Mouse (Mus musculus) neural tube, embryonic 11.5 days (tissue): ENCODE measurements around the gene Rhot2. TPM values are rescaled to one million over a fixed set of nuclear protein-coding genes. Genes with fewer than 3 reads are reported as not detected.

Experiments
- ATAC-seq: fragments of 200-750 bp; cut with Nextera tagmentation; 2 replicates; pipeline ENCODE4 v1.8.0; 2017; ENCODE audit warnings: moderate number of reproducible peaks, mild to moderate bottlenecking, moderate TSS enrichment, moderate library complexity; ENCODE audit not compliant: insufficient read depth, low FRiP score, low TSS enrichment
- DNase-seq: peaks from one replicate; pipeline ENCODE4 v3.0.0-alpha.2; 2015; ENCODE audit warnings: low spot score
- H3K27ac ChIP-seq: fragments of 300-500 bp; sonication (generic); 2 replicates; pipeline ENCODE4 v1.5.1; 2014; ENCODE audit warnings: low read depth, mild to moderate bottlenecking, low read length
- H3K27me3 ChIP-seq: fragments of 300-500 bp; sonication (generic); 2 replicates; pipeline ENCODE4 v1.6.1; 2014; ENCODE audit warnings: mild to moderate bottlenecking, low read length, mixed read lengths; ENCODE audit not compliant: control insufficient read depth, insufficient read depth
- H3K36me3 ChIP-seq: fragments of 300-500 bp; sonication (generic); 2 replicates; pipeline ENCODE4 v1.6.1; 2014; ENCODE audit warnings: mild to moderate bottlenecking, low read length, moderate library complexity, mixed read lengths; ENCODE audit not compliant: control insufficient read depth, insufficient read depth
- H3K4me1 ChIP-seq: fragments of 300-500 bp; sonication (generic); 2 replicates; pipeline ENCODE4 v1.6.1; 2014; ENCODE audit warnings: low read length, mixed read lengths; ENCODE audit not compliant: control insufficient read depth, insufficient read depth
- H3K4me2 ChIP-seq: fragments of 300-500 bp; sonication (generic); 2 replicates; pipeline ENCODE4 v1.6.1; 2014; ENCODE audit warnings: low read depth, mild to moderate bottlenecking, moderate library complexity
- H3K4me3 ChIP-seq: fragments of 300-500 bp; sonication (generic); 2 replicates; pipeline ENCODE4 v1.5.1; 2014; ENCODE audit warnings: low read depth, low read length
- H3K9ac ChIP-seq: fragments of 300-500 bp; sonication (generic); 2 replicates; pipeline ENCODE4 v1.6.1; 2014; ENCODE audit warnings: mild to moderate bottlenecking, low read length
- H3K9me3 ChIP-seq: fragments of 300-500 bp; sonication (generic); 2 replicates; pipeline ENCODE4 v1.6.1; 2016; ENCODE audit warnings: low read length; ENCODE audit not compliant: control insufficient read depth
- WGBS: fragments of 180-500 bp; shearing (Covaris S2); extraction: QIAGEN DNeasy Blood & Tissue Kit; methylation state at CpG from one replicate; pipeline ENCODE4 v1.1.7; 2014; 5-methylcytosine and 5-hydroxymethylcytosine counted together
- polyA plus RNA-seq: library from polyadenylated mRNA; unstranded; fragments of >200 nt; fragmentation: Nextera tagmentation; extraction: Ambion mirVana; gene quantifications from 2 replicates; pipeline ENCODE4 v1.2.1, GENCODE M21; 2014

Rhot2 gene
- polyA plus RNA-seq, 1 experiment from 2014 or later, result 8.6 TPM

DNA sequence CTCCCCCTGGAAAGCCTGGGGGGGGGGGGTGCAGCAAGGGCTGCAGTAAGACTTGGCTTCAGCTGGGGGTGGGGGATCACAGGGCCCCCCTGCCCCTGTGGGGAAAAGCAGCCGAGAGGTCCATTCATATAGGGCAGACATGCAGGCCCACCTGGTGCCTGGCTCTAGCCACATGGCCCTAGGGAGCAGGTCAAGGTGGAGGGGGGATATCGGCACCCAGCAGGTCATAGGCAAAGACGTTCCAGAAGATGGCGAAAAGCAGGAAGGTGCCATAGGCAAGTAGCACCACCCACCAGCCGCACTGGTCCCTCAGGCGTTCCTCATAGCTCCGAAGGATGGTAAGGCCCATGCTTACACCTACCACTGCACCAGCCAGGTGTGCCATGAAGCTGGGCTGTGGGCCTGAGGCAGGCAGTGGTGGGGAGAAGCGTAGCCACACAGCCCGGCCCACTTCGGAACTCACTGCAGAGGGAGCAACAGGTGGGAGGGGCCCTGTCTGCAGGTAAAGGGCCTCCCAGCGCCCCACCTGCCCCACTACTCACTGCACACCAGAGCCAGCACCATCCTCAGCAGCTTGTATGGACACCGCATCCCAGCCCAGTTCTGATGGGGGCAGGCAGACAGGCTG, 9.9 kb downstream of the Rhot2 start:
- H3K27me3 ChIP-seq, result no peaks in the 10 kb centered on the region
- peak overlapping the region; percentile 89; the same call in 1 of the 2 replicates for H3K9ac ChIP-seq
- peaks cover 27% of the 10 kb centered on the region for H3K36me3 ChIP-seq
- 93% methylated on average over 12 of the region's 12 CpGs for WGBS
- H3K4me3 ChIP-seq, result peak overlapping the region; percentile 85
- peak overlapping the region; percentile 96 for H3K4me2 ChIP-seq
- H3K27ac ChIP-seq, result no peak overlapping the region
- no peak for ATAC-seq
- no peaks in the 10 kb centered on the region for H3K9me3 ChIP-seq
- no peak for DNase-seq
- peaks cover 65% of the 10 kb centered on the region for H3K4me1 ChIP-seq

DNA sequence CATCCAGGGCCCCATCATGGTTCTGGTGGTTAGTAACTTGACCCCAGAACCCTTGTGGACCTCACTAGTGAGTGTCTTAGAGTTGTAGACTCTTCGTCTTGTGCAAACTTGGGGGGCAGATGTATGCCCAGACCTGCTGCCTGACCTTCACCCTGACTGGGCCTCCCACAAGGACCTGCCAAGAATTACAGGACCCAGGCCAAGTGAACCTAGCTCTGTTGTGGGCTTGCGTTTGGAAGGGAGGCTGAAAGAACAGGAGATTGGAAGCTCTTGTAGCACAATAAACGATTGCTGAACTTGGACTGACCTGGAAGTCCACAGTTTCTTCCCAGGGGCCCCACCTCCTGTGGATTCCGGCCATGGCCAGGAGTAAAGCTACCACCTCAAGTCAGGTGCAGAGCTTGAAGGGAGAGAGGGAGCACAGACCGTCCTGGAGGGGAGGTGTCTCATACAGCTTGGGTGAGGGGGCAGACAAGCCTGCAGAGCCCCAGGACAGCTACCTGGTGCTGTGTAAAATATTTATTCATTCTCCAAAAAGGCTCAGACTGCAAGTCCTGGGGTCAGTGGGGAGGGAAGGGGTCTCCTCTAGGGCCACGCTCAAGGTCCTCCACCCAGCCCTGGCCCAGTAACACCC, 10.6 kb downstream of the Rhot2 start:
- Histone ChIP-seq H3K9me3 (no peaks in the 10 kb centered on the region), H3K27ac (peak overlapping the region; percentile 94), H3K4me2 (peak overlapping the region; percentile 96), H3K27me3 (no peaks in the 10 kb centered on the region), H3K36me3 (peaks cover 22% of the 10 kb centered on the region), H3K4me1 (peaks cover 69% of the 10 kb centered on the region), H3K4me3 (peak overlapping the region; percentile 85), H3K9ac (peak overlapping the region; percentile 89)
- WGBS, result 50% methylated on average over 6 of the region's 6 CpGs
- no peak for ATAC-seq
- no peak for DNase-seq

DNA sequence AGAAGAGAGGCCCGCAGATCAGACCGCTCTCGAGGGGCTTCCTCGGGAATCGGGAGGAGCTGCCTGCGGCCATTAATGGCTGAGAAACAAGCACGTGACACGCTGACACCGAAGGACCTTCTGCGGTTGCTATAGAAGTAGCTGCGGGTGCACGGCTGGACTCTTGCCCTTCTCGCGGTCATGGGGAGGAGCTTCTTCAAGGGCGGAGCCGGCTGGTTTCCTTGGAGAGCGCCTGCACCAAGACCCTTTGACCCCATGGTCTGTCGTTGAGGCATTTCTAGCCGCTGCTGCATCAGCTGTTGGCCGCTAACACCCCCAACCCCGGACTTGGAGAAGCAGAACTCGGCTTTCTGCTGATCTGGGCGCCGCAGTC, 11.4 kb downstream of the Rhot2 start, which contains the start of gene Stub1:
Gene Stub1, minus strand, starts transcription at position 114 of the 373 bp plus-strand sequence.
- peak; percentile 58 for ATAC-seq
- Histone ChIP-seq H3K36me3 (peaks cover 19% of the 10 kb centered on the region), H3K9me3 (no peaks in the 10 kb centered on the region), H3K27me3 (no peaks in the 10 kb centered on the region), H3K4me2 (peak within 1 kb of the TSS; percentile 96), H3K9ac (peak within 1 kb of the TSS; percentile 89), H3K4me3 (peak within 1 kb of the TSS; percentile 85), H3K4me1 (peaks cover 71% of the 10 kb centered on the region), H3K27ac (peak within 1 kb of the TSS; percentile 94)
- WGBS, result under 1% methylated on average over 24 of the region's 24 CpGs
- DNase-seq, result no peak

DNA sequence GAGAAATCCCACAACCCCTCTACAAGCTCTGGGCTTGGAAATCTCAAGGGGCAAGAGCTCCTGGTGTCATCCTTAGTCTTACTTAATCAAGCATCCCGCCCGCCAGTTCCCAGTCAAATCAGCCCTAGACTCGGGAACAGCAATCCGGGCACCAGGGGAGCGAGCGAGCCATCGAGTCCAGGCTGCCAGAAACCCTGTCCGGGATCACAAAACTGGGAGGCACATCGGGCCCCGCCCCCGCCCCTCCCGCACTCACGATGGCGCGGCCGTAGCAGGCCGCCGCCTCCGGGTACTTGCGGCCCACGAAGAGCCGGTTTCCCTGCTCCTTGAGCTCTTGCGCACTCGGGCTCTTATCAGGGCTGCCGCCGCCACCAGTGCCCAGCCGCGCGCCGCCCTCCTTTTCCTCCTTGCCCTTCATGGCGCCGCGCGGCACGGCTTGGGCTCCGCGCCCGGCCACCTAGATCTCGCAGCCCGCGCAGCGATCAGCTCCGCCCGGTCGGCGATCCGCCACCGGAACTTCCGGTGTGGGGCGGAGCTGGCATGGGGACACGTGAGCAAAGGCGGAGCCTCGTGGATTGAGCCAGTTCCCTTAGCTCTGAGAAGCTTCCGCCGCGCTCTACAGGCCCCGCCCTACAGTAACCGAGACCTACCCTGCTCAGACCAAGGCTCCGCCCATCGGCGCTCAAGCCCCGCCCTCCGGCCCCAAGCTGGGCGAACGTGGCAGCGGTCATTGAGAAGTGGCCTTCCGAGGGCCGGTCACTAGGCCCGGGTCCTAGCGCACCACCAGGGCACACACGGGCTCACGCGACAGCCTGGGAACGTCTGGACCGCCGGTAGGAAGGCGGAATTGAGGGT, 12.0 kb downstream of the Rhot2 start:
- peak overlapping the region; percentile 94 for H3K27ac ChIP-seq
- H3K4me1 ChIP-seq, result peaks cover 66% of the 10 kb centered on the region
- no peaks in the 10 kb centered on the region for H3K9me3 ChIP-seq
- H3K4me3 ChIP-seq, result peak overlapping the region; percentile 85
- peak overlapping the region; percentile 96 for H3K4me2 ChIP-seq
- H3K9ac ChIP-seq, result peak overlapping the region; percentile 89
- peaks cover 19% of the 10 kb centered on the region for H3K36me3 ChIP-seq
- ATAC-seq (peak; percentile 86), DNase-seq (peak; percentile 100)
- H3K27me3 ChIP-seq, result no peaks in the 10 kb centered on the region
- WGBS, result under 1% methylated on average over 64 of the region's 77 CpGs

DNA sequence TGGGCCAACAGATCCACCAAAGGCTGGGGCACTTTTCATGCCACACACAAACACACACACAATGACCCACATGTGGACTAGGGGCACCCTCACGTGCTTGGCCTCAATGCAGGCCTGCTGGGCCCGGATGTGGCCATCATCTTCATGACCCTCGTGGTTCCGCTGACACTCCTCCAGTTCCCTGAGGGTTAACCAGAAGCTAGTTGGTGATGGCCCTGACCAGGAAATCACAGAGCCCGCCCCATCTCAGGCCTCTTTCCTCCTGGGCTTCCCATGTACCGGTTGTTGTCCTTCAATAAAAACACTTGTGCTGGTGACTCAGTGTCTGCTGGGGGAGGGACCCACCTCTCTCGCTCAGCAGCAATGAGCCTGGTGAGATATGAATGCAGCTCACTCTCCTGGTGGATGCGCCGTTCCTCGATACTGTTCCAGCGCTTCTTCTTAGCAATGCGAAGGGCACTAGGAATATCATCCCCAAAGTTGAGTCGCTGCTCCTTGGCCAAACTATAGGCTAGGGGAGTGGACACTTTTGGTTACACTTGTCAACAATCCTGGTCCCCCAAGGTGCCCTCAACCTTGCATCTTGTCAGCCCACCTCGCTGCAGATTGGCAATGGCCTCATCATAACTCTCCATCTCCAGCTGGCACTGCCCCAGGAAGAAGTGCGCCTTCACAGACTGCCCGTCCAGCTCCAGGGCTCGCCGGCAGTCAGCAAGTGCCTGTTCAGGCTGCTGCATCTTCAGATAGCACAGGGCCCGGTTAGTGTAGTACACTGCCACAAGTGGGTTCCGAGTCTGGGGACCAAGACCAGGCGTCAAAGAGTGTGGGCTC, 13.0 kb downstream of the Rhot2 start:
- DNase-seq (no peak), ATAC-seq (no peak)
- no peak overlapping the region for H3K27ac ChIP-seq
- H3K36me3 ChIP-seq, result peaks cover 19% of the 10 kb centered on the region
- H3K9ac ChIP-seq, result peak overlapping the region; percentile 89
- peaks cover 60% of the 10 kb centered on the region for H3K4me1 ChIP-seq
- WGBS, result 66% methylated on average over 21 of the region's 21 CpGs
- peak overlapping the region; percentile 96 for H3K4me2 ChIP-seq
- no peaks in the 10 kb centered on the region for H3K9me3 ChIP-seq
- H3K4me3 ChIP-seq, result peak overlapping the region; percentile 85
- no peaks in the 10 kb centered on the region for H3K27me3 ChIP-seq

DNA sequence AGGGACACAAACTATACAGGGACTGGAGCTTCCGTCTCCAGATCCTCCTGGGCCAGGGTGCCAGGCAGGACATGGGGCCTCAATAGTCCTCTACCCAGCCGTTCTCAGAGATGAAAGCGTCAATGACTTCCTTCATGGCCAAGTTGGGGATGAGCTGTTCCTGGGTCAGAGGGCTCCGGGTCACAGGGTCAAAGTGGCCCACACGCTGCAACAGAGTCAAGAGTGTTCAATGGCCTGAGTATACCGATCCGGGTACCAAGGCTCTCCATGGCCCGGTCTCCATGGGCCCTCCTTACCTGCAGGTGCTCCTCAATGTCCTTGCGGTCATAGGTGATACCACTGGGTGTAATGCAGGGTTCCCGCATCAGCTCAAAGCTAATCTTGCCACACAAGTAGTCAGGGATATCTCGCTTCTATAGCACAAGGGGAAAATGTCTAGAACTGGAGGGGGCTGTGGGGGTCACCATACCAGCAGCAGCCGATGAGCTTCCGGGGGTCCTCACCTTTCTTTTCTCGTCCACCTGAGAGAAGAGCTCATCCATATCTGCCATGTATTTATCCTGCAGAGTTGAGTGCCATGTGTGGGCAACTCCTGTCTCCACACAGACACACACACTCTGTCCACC, 13.7 kb downstream of the Rhot2 start:
- H3K27me3 ChIP-seq, result no peaks in the 10 kb centered on the region
- H3K27ac ChIP-seq, result no peak overlapping the region
- DNase-seq (no peak), ATAC-seq (no peak)
- peaks cover 55% of the 10 kb centered on the region for H3K4me1 ChIP-seq
- peak overlapping the region; percentile 96 for H3K4me2 ChIP-seq
- H3K4me3 ChIP-seq, result peak overlapping the region; percentile 85
- H3K9ac ChIP-seq, result no peak overlapping the region
- peaks cover 19% of the 10 kb centered on the region for H3K36me3 ChIP-seq
- WGBS, result 85% methylated on average over 14 of the region's 14 CpGs
- no peaks in the 10 kb centered on the region for H3K9me3 ChIP-seq

DNA sequence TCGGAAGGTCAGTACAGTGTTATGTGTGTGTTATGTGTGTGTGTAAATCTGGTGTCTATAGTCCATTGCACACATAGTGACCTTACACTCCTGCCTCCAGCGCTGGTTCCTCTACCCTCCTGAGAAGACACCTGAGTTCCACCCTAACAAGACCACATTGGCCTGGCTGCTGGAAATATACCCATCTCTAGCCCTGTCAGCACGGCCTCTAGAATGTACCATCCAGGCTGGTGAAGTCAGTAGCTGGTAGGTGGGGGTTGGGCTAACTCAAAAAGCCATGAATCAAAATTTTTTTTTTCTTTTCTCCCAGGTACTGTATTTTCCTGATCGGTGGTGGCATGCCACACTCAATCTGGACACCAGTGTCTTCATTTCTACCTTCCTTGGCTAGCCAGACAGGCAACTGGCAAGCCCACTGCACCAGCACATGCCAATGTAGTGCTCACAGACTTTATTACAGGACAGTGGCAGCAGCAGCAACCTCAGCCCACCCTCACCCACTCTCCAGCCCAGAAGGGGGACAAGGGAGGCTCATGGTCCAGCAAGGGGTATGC, 14.4 kb downstream of the Rhot2 start:
- 87% methylated on average over 4 of the region's 4 CpGs for WGBS
- no peak overlapping the region for H3K27ac ChIP-seq

More for the DNA sequence above, 14.4 kb downstream of the Rhot2 start:
- H3K4me3 ChIP-seq, result peak overlapping the region; percentile 46
- H3K27me3 ChIP-seq, result no peaks in the 10 kb centered on the region
- peaks cover 55% of the 10 kb centered on the region for H3K4me1 ChIP-seq
- H3K9me3 ChIP-seq, result no peaks in the 10 kb centered on the region
- DNase-seq, result no peak
- no peak overlapping the region for H3K9ac ChIP-seq
- peak overlapping the region; percentile 82 for H3K4me2 ChIP-seq
- no peak for ATAC-seq
- peaks cover 19% of the 10 kb centered on the region for H3K36me3 ChIP-seq
